Mouse (Mus musculus) cerebellum, adult 2 months (tissue): ENCODE measurements around the gene Ncoa5.

Experiments used
- CTCF ChIP-seq: fragments of 200-500 bp; IDR thresholded peaks from 2 replicates; pipeline ENCODE4 v1.5.1; 2011; ENCODE audit warnings: low read depth, mild to moderate bottlenecking, control low read depth, low read length, moderate library complexity, borderline replicate concordance; ENCODE audit not compliant: insufficient read depth
- POLR2A ChIP-seq: fragments of 200-500 bp; IDR thresholded peaks from 2 replicates; pipeline ENCODE4 v1.6.1; 2011; ENCODE audit warnings: low read length, control low read depth, borderline replicate concordance; ENCODE audit not compliant: insufficient read depth

DNA sequence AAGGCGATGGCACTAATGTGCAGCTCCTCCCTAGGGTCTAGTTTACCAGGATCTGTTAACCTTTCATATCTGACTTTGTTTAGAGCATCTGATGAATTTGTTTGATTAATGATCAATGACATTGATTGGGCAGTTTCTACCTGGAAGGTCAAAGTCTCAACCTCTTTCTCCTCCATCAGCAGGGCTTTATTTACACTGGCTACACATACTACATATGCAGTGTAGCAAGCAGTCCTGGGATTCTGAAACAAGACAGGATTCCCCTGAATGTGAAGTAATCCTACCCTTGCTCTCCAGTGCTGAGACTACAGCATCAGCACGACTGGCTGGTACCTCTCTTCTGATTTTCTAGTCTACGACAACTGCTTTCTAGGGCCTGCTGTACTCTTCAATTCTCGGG lies 27.9 kb downstream of the Ncoa5 start:
- TF ChIP-seq CTCF = no peak
- no peak for TF ChIP-seq POLR2A
